Mouse (Mus musculus) MEL (cell line): ENCODE measurements around the gene Npcd. TPM values are rescaled to one million over a fixed set of nuclear protein-coding genes. Genes with fewer than 3 reads are reported as not detected.
"Not testable (repeated sequence)": the region's sequence is repeated elsewhere in the genome, so short reads cannot be mapped to it uniquely, and the experiment has no call there.

Experiments used
- DNase-seq: peaks from one replicate; pipeline ENCODE4 v3.0.0; 2011; ENCODE audit warnings: low read depth, low spot score
- H3K27ac ChIP-seq: 2 replicates; pipeline ENCODE4 v1.5.1; 2012; ENCODE audit warnings: low read depth, mild to moderate bottlenecking, control low read depth, low read length, moderate library complexity; ENCODE audit not compliant: control insufficient read depth
- H3K27me3 ChIP-seq, 2 experiments: fragments of 150-350 bp in 1 of 2; sonication (generic) in 1 of 2; 2 replicates each; pipeline ENCODE4 v1.6.1; 2012; ENCODE audit warnings: low read length in 2 of 2, mild to moderate bottlenecking in 2 of 2, improper control_type of control experiment in 1 of 2, moderate library complexity in 1 of 2; ENCODE audit not compliant: insufficient read depth in 2 of 2, control insufficient read depth in 1 of 2
- H3K36me3 ChIP-seq, 2 experiments: 2 replicates each; pipeline ENCODE4 v1.6.1; 2012 to 2014; ENCODE audit warnings: low read length in 2 of 2, improper control_type of control experiment in 1 of 2, inconsistent platforms in 1 of 2, mild to moderate bottlenecking in 1 of 2; ENCODE audit not compliant: insufficient read depth in 2 of 2, control insufficient read depth in 1 of 2
- H3K4me1 ChIP-seq, 2 experiments: fragments of 150-350 bp in 1 of 2; sonication (generic) in 1 of 2; 2 replicates each; pipeline ENCODE4 v1.6.1; 2012; ENCODE audit warnings: low read length in 2 of 2, improper control_type of control experiment in 1 of 2, mild to moderate bottlenecking in 1 of 2; ENCODE audit not compliant: insufficient read depth in 2 of 2, control insufficient read depth in 1 of 2
- H3K4me3 ChIP-seq, 2 experiments: fragments of 150-350 bp in 1 of 2; sonication (generic) in 1 of 2; 2 replicates each; pipeline ENCODE4 v1.5.1; 2012; ENCODE audit warnings: low read depth in 2 of 2, low read length in 2 of 2, mild to moderate bottlenecking in 2 of 2, moderate library complexity in 2 of 2, control low read depth in 1 of 2, improper control_type of control experiment in 1 of 2; ENCODE audit not compliant: control insufficient read depth in 1 of 2, insufficient read depth in 1 of 2
- H3K79me2 ChIP-seq: 2 replicates; pipeline ENCODE4 v1.6.1; 2012; ENCODE audit warnings: mild to moderate bottlenecking, low read length, moderate library complexity; ENCODE audit not compliant: control insufficient read depth, poor library complexity, insufficient read depth
- H3K9ac ChIP-seq: 2 replicates; pipeline ENCODE4 v1.6.1; 2012; ENCODE audit warnings: low read depth, mild to moderate bottlenecking, control low read depth, low read length, moderate library complexity; ENCODE audit not compliant: control insufficient read depth, poor library complexity, severe bottlenecking
- H3K9me3 ChIP-seq: fragments of 150-350 bp; sonication (generic); replicated peaks from 2 replicates; pipeline ENCODE4 v1.6.1; 2012; ENCODE audit warnings: mild to moderate bottlenecking, low read length, improper control_type of control experiment, moderate library complexity; ENCODE audit not compliant: insufficient read depth
- CHD1 ChIP-seq: IDR thresholded peaks from 2 replicates; pipeline ENCODE4 v1.6.1; 2012; ENCODE audit warnings: low read depth, mild to moderate bottlenecking, inconsistent platforms, low read length, improper control_type of control experiment
- CTCF ChIP-seq, 3 experiments: IDR thresholded peaks in 2 of 3; conservative IDR thresholded peaks in 1 of 3; 2 replicates each; pipeline ENCODE4 v1.5.1; 2011 to 2012; ENCODE audit warnings: low read length in 3 of 3, low read depth in 2 of 3, mild to moderate bottlenecking in 2 of 3, improper control_type of control experiment in 1 of 3, inconsistent platforms in 1 of 3, mixed read lengths in 1 of 3, moderate library complexity in 1 of 3; ENCODE audit not compliant: control insufficient read depth in 1 of 3, insufficient read depth in 1 of 3, poor library complexity in 1 of 3, severe bottlenecking in 1 of 3
- ELF1 ChIP-seq: IDR thresholded peaks from 2 replicates; pipeline ENCODE4 v1.6.1; 2014; ENCODE audit warnings: low read depth, mild to moderate bottlenecking, inconsistent platforms, low read length, improper control_type of control experiment, moderate library complexity
- GABPA ChIP-seq: IDR thresholded peaks from 2 replicates; pipeline ENCODE4 v1.6.1; 2012; ENCODE audit warnings: low read depth, mild to moderate bottlenecking, inconsistent platforms, low read length, improper control_type of control experiment, moderate library complexity
- GATA1 ChIP-seq: IDR thresholded peaks from 2 replicates; pipeline ENCODE4 v1.6.1; 2011; ENCODE audit warnings: low read depth, low read length, improper control_type of control experiment
- NRF1 ChIP-seq: IDR thresholded peaks from 2 replicates; pipeline ENCODE4 v1.6.1; 2014; ENCODE audit warnings: low read depth, mild to moderate bottlenecking, inconsistent platforms, low read length, improper control_type of control experiment, moderate library complexity; ENCODE audit not compliant: poor library complexity, insufficient read depth, severe bottlenecking
- POLR2AphosphoS5 ChIP-seq: IDR thresholded peaks from 2 replicates; pipeline ENCODE4 v1.6.1; 2012; ENCODE audit warnings: low read depth, borderline replicate concordance, mild to moderate bottlenecking, inconsistent platforms, low read length, moderate library complexity, mixed read lengths
- RAD21 ChIP-seq: IDR thresholded peaks from 2 replicates; pipeline ENCODE4 v1.6.1; 2011; ENCODE audit warnings: mild to moderate bottlenecking, low read depth, low read length, improper control_type of control experiment
- SMC3 ChIP-seq: IDR thresholded peaks from 2 replicates; pipeline ENCODE4 v1.6.1; 2011; ENCODE audit warnings: low read depth, low read length, improper control_type of control experiment
- USF1 ChIP-seq: IDR thresholded peaks from 2 replicates; pipeline ENCODE4 v1.6.1; 2014; ENCODE audit warnings: low read depth, mild to moderate bottlenecking, inconsistent platforms, low read length, improper control_type of control experiment, moderate library complexity
- ZNF384 ChIP-seq: IDR thresholded peaks from 2 replicates; pipeline ENCODE4 v1.6.1; 2012; ENCODE audit warnings: low read depth, mild to moderate bottlenecking, inconsistent platforms, low read length, improper control_type of control experiment
- polyA plus RNA-seq, 2 experiments: library from polyadenylated mRNA; stranded (reverse) in 1 of 2; unstranded in 1 of 2; fragments of >175 nt in 1 of 2; fragments of >200 nt in 1 of 2; gene quantifications; 2 replicates each; pipeline versions ENCODE4 v1.2.1 to v1.2.4; 2012; ENCODE audit warnings: low replicate concordance in 2 of 2, low read depth in 1 of 2; ENCODE audit not compliant: insufficient read length in 2 of 2, insufficient read depth in 1 of 2, missing spikeins in 1 of 2
- total RNA-seq: library from RNA; depleted of rRNA; stranded (reverse); fragments of 300-350 nt; gene quantifications from 2 replicates; pipeline ENCODE4 v1.2.3, GENCODE M21; 2012

Npcd gene
- total and polyA plus RNA-seq, 3 experiments = not detected

- Histone ChIP-seq H3K9me3 (no peaks in the 10 kb centered on the region), H3K4me3 (no peak overlapping the region), H3K9ac (no peak overlapping the region), H3K36me3 (peaks cover 0 to 12% of the 10 kb centered on the region in 2 experiments; a peak in 2 of 4 replicates), H3K79me2 (no peaks in the 10 kb centered on the region), H3K4me1 (peaks cover 18 to 24% of the 10 kb centered on the region in 2 experiments), H3K27ac (no peak overlapping the region), H3K27me3 (peaks cover 3 to 4% of the 10 kb centered on the region in 2 experiments; a peak in 3 of 4 replicates)
- TF ChIP-seq USF1 (no peak), ZNF384 (peak; percentile 33; the same call in 1 of the 2 replicates), SMC3 (0 out of 2 replicates have a peak, but pooled peaks have one; percentile 27), CTCF (IDR thresholded peaks at IDR 0.05 in 2 of 3, conservative IDR thresholded peaks at IDR 0.05 in 1 of 3; ENCODE audit: control insufficient read depth in 1 of 3, insufficient read depth in 1 of 3, low read depth in 2 of 3, low read length in 3 of 3, poor library complexity in 1 of 3, severe bottlenecking in 1 of 3) (peak; percentile 48 to 55 (median 48)), GATA1 (no peak), RAD21 (peak; percentile 34)
- DNase-seq = peak; percentile 62
Observed at GRCm38 (mm10) chr15:79818325-79818724, 15.7 kb downstream of the Npcd start.

GRCm38 (mm10) chr15:79813666-79814258, 20.3 kb downstream of the Npcd start:
- no peak overlapping the region for H3K9ac ChIP-seq
- H3K36me3 ChIP-seq = no peaks in the 10 kb centered on the region
- H3K9me3 ChIP-seq = no peaks in the 10 kb centered on the region
- H3K4me3 ChIP-seq = no peak overlapping the region
- no peak for DNase-seq
- no peak overlapping the region for H3K27ac ChIP-seq
- peaks cover 7% of the 10 kb centered on the region in 2 experiments; a peak in 3 of 4 replicates for H3K27me3 ChIP-seq
- H3K79me2 ChIP-seq = no peaks in the 10 kb centered on the region
- no peaks in the 10 kb centered on the region for H3K4me1 ChIP-seq
- TF ChIP-seq POLR2AphosphoS5 = no peak
- TF ChIP-seq GABPA = no peak
- TF ChIP-seq CHD1 = no peak
- TF ChIP-seq ELF1 = no peak
- TF ChIP-seq NRF1 = no peak
- TF ChIP-seq USF1 = no peak
- TF ChIP-seq, all 39 proteins: peak for 0

GRCm38 (mm10) chr15:79812840-79813239, 21.2 kb downstream of the Npcd start:
- not testable (repeated sequence) for H3K9ac ChIP-seq, H3K79me2 ChIP-seq, H3K4me1 ChIP-seq, H3K9me3 ChIP-seq, H3K4me3 ChIP-seq, H3K27ac ChIP-seq, H3K36me3 ChIP-seq, DNase-seq, H3K27me3 ChIP-seq
